Mouse (Mus musculus) granulocyte monocyte progenitor cell, adult 5-6 weeks (primary cell): ENCODE data around the gene Grk6. TPM values are rescaled to one million over a fixed set of nuclear protein-coding genes. Genes with fewer than 3 reads are reported as not detected.

Source experiments
- ATAC-seq: replicated peaks from 2 replicates; pipeline ENCODE4 v1.8.0; 2016; ENCODE audit warnings: mild to moderate bottlenecking, moderate TSS enrichment, inconsistent platforms; ENCODE audit not compliant: poor library complexity, severe bottlenecking
- total RNA-seq, 2 experiments: library from RNA; stranded (forward) in 1 of 2; stranded (reverse) in 1 of 2; fragments of 200-712, 200-1000 nt in 1 of 2; fragments of >200 nt in 1 of 2; fragmentation: Nextera tagmentation in 1 of 2; gene quantifications; 2 replicates each; pipeline ENCODE4 v1.2.3; 2014 to 2017

Gene Grk6
- total RNA-seq, 2 experiments from 2014 or later = 62.4 to 64.8 TPM

DNA sequence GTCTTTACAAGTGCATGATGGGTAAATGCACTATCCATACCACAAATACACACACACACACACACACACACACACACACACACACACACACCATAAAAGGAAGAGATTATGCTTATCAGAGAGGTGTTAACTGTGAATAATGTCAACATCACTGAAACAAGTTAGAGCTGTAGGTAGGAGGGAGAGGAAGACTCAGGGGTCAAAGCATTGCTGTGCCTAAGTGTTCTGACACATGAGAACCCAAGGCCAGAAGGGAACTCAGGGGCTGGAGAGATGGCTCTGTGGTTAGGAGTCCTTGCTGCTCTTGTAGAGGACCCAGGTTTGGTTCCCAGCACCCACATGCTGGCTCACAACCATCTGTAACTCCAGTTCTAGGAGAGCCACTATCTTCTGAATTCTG, 35.1 kb downstream of the Grk6 start:
- ATAC-seq = no peak

DNA sequence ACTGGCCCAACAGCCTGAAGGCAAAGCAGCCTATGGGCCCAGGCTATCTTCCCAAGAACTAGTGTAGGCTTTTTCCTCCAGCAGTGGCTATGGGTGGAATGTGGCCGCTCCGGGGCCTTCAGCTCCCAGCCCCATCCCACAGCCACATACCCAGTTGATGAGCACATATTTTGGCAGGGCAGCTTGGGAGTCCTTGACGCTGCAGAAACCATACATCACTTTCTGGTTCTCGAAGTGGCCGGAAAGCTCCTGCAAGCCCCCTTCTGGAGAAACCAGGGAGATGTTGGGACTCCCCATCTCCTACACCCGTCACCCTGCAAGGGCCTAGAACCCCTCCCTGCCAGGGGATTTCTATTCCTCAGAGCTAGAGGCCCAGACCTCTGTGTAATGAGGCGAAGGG, 37.7 kb downstream of the Grk6 start:
- ATAC-seq = no peak

DNA sequence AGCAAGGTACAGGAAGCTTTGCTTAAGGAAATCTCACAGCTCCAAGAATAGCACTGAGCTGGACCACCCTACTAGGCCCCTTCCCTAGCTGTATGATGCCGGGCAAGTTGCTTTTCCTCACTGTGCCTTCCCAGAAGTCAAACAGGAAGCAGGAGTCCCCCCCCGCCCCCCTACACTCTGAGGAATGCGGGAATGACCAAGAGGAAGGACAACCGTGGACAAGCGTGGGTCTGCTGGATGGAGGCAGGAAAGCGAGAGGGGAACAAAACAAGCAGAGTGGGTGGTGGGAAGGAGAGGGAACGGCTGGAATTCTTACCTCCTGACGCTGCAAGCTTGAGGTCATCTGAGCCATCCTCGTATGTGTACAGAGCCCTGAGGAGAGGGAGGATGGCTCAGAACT, 38.2 kb downstream of the Grk6 start:
- ATAC-seq = no peak

DNA sequence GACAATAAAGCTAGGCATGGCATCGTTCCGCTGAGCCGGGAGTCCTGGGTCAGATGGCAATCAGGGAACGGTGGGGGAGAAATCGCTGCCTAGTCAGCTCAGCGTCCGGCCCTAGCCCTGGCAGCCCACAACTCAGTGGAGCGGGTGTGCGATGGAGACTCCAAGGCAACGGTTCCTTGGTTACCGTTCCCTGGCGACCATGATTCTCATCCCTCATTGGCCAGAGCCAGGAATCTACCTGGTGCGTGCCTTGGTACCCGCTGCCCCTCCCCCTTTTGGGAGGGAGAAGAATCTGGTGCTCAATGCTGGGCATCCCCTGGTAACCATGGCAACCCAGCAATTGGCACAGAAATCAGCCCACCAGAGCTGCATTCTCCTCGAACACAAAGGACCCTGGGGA, 38.7 kb downstream of the Grk6 start:
- ATAC-seq = no peak

DNA sequence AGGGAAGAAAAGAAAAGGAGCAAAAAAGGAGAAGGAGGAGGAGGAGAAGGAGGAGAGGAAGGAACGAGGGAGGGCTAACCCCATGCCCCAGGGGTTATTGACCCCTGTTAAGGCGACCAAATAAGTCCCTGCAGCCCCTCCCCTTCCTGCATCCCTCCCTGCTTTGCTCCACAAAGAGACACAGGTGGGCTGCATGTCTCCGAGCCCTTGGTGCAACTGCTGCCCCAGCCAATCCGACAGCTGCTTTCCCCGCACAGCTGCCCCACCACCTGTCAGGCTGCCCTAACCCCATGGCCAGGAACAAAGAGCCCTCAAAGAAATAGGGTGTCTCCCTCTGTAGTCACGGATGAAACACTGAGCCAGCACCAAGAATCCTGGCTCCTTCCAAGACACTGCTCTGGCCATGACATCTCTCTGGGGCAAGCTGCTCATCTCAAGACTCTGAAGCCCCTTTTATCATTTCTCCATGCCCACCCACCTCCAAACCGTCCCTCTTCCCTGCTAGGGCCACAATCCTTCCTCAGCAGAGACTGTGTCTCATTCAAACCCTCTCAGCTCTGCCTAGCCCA, 39.7 kb downstream of the Grk6 start:
- ATAC-seq = no peak

DNA sequence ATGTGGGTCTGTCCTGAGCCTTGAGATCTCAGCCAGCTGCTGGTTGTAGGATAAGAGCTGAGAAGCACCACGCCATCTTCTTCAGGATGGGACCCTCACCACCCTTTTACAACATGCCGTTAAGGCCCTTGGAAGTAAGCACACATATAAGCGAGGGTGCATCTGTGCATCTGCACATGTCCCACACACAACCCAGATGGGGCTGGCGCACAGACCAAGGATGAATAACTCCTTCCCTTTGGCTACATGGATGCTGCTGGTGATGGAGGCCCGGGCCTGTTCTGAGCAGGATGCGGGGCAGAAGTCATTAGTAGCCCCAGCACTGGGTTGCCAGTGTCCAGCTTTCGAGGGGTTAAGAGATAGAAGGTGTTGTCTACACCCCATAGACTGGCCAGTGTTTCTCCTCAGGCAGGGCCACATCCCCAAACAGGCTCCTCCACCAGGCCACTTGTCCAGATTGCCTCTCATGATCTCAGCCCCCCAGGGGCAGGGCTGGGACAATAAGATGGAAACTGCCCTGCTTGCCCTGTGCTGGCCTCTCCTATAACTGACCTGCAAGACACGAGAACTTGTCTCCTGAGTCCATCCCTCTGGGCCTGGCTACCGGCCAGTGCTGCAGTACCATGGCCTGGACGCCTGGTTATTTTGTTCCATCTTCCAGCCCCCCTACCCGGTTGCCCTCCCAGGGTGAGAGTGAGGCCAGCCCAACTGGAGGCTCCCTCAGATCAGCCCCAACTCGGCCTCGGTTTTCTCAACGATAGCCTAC, 41.3 kb downstream of the Grk6 start:
- ATAC-seq = no peak

- ATAC-seq = peak; percentile 69
These were observed 42.2 kb downstream of the Grk6 start for GRCm38 (mm10) chr13:55486916-55487577.

DNA sequence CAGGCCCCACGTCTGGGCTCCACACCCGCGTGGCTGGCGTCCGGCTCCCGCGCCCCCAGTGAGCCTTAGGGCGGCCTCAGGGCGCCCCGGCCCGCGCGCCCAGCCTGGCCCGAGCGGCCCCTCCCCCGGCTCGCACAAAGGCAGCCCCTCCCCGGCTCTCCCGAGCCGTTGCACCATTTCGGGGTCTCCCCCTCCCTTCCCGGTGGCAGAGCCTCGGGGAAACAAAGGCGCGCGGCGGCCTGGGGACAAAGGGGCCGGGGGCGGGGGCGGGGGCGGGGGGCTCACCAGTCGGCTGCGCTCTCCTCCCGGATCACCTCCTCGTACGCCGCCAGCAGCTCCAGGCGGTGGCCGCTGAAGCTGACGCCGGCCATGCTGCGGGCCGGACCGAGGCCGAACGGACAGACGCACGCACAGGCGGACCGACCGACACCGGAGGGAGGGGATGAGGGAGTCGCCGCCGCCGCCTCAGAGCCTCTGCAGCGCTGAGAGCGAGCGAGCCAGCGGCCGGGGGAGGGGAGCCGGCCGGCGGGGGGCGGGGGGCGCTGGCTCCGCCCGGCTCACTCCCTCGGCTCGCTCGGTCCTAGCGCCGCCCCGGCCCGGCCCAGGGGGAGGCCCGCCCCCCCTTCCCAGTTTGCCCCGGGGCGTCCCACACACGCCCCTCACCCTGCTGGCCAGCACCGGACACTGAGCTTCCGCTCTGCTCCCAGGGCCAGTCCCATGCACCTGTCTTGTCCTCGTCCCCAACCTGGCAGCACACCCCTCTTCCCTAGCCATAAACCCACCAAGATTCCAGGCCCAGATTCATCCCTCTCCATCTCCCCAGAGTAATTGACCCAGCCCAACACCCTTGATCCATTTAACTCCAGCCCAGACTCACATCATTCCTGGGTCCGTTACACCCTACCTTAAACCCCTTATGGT, 43.0 kb downstream of the Grk6 start, which contains the start of gene Dbn1:
Gene Dbn1, minus strand, starts transcription at position 534 of the 921 bp plus-strand sequence.
- peak; percentile 17; the same call in 1 of the 2 replicates for ATAC-seq

DNA sequence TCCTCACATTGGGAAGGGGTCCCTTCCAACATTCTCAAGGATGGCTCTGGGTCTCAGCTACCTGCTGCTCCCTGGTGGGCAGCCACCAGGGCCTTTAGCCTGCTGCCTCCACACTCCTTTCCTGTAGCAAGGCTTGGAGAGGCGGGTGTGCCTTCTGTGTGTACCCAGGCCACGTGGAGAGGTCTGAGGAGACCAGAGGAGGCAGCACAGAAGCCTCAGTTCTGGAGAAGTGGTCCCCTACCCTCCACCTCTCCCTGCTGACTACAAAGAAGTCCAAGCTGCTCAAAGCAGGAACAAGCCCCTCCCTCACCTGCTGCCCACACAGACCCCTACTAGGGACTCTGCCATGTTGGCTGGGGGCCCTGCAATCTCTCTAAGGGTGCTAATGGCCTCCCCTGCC, 49.4 kb downstream of the Grk6 start:
- no peak for ATAC-seq

- ATAC-seq = peak; percentile 57
These were observed 50.2 kb downstream of the Grk6 start for GRCm38 (mm10) chr13:55494883-55495621.

- no peak for ATAC-seq
These were observed 50.8 kb downstream of the Grk6 start for GRCm38 (mm10) chr13:55495702-55496101.

DNA sequence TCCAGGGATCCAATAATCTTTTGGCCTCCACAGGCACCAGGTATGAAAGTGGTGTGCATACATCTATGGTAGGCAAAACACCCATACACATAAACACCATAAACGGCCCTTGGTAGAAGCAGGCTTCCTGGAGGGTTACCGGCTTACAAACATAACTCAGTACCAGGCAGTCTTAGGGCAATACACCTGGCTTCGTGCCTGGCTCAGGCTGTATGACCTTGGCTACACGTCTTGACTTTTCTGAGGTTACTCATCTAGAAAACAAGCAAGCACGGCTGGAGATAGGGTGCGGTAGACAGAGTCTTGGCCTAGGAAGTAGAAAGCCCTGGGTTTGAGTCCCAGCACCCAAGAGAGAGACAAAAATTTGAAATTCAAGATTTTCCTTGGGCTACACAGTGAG, 51.8 kb downstream of the Grk6 start:
- no peak for ATAC-seq

DNA sequence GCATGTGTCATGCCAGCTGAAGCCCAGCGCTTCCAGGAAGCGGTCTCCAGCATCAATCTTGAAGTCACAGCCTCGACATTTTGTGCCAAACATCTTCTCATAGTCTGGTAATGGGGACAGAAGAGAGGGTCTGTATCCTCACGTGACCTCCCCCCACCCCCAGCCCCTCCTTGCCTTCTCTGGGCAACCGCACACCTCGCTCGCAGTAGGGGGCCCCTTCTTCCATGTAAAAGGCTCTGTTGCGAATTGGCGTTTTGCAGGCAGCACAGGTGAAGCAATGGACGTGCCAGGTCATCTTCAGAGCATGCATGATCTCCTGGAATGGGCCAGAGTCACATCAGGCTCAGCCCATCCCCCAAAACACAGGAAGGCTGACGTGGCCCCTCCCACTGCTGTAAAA, 54.0 kb downstream of the Grk6 start:
- no peak for ATAC-seq

DNA sequence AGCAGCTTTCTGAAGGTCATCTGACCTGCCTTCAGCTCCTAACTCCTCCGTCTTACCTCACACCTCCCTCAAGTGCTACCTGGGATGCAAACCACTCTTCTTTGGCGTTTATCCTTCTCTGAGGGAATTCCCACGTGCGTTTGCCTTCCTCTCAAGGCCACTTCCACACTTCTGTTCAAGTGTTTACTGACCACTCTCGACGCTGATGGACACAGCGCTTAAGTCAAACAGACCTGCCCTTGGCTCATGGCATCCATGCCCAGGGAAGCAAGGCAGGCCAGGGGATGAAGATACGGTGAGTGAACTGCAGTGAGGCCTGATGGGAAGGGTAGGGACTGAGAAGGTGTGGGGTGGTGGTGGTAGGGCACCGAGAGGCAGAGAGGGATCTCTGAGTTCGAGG, 55.7 kb downstream of the Grk6 start:
- no peak for ATAC-seq

- ATAC-seq = no peak
These were observed 57.5 kb downstream of the Grk6 start for GRCm38 (mm10) chr13:55502405-55502804.

- ATAC-seq = no peak
These were observed 59.5 kb downstream of the Grk6 start for GRCm38 (mm10) chr13:55504390-55504789.

GRCm38 (mm10) chr13:55505810-55506209, 60.9 kb downstream of the Grk6 start:
- ATAC-seq = no peak

DNA sequence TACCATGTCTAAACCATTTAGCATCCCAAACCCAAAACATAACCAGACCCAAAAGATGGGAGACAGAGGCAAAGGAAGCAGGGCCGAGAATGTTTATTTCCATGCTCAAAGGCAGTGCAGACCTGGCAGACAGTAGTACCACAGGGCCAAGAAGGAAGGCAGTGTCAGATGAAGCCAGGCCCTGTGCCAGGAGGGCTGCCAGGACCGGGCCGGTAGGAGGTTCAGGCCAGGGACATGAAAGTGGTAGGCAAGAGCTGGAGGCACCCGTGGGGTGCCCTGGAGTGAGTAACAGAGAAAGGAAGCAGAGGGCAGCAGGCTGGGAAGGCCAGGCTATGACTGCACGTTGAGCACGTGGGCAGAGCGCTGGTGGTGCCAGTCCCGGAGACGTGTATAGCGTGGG, 61.8 kb downstream of the Grk6 start:
- ATAC-seq = no peak

DNA sequence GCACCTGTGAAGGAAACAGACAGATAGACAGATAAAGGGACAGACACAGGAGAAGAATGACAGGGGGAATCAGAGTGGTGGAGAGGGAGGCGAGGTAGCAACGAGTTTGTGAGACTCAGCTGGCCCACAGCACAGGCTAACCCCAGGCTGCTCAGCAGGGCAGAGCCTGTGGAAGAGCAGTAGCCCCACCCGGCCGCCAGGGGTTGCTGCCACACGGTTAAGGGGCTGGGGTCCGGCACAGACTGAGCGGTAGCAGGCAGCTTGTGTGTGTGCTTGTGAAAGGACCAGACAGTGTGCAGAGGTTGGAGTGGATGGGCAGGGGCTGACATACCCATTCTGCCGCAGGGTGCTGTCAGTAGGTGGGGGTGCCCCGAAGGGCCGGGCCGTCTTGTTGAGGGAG, 63.0 kb downstream of the Grk6 start:
- no peak for ATAC-seq

GRCm38 (mm10) chr13:55508531-55508930, 63.7 kb downstream of the Grk6 start:
- ATAC-seq = no peak
